Comparison of ENCODE assay signal across 8 mouse cellular contexts in genomic region chr7:49758934-49759571, GRCm38 (mm10). TPM values are rescaled to one million over a fixed set of nuclear protein-coding genes. Genes with fewer than 3 reads are reported as not detected.
A peak's percentile ranks its signal among the peaks of the same experiment; 100 is the strongest.
DNase-seq lines count a peak whose midpoint lies in the region; ATAC-seq lines count a peak whose summit lies in the region.

TSS of gene Htatip2 (plus strand) at chr7:49759115.

- intact Hi-C loops in left cerebral cortex, postnatal 14 days (cut with DNase I), result loop anchor here (10.0 kb wide), 2 partner anchors 294 to 1676 kb away; no protein-coding TSS in a partner anchor

- no peaks in the 10 kb centered on the region; the same call in 1 of the 2 replicates for H3K27me3 ChIP-seq in embryonic facial prominence, embryonic 11.5 days (ENCODE audit: control insufficient read depth, insufficient read depth, low read length)
- peaks cover 8% of the 10 kb centered on the region for H3K27me3 ChIP-seq in liver, embryonic 13.5 days

- peak within 1 kb of the TSS; percentile 60 for H3K9ac ChIP-seq in embryonic facial prominence, embryonic 11.5 days (replicated peaks; ENCODE audit: low read length)
- peak within 1 kb of the TSS; percentile 94 for H3K9ac ChIP-seq in liver, embryonic 13.5 days

- H3K27ac ChIP-seq in embryonic facial prominence, embryonic 11.5 days (replicated peaks; ENCODE audit: low read depth, low read length), result no peak within 1 kb of the TSS
- H3K27ac ChIP-seq in liver, embryonic 13.5 days, result peak within 1 kb of the TSS; percentile 97

- no peaks in the 10 kb centered on the region for H3K4me1 ChIP-seq in embryonic facial prominence, embryonic 11.5 days (ENCODE audit: control insufficient read depth, insufficient read depth, low read length)
- H3K4me1 ChIP-seq in liver, embryonic 13.5 days (replicated peaks), result peaks cover 64% of the 10 kb centered on the region

- H3K36me3 ChIP-seq in embryonic facial prominence, embryonic 11.5 days (replicated peaks; ENCODE audit: control insufficient read depth, insufficient read depth, low read depth, low read length), result no peaks in the 10 kb centered on the region
- H3K36me3 ChIP-seq in liver, embryonic 13.5 days, result peaks cover 14% of the 10 kb centered on the region

- peak within 1 kb of the TSS; percentile 88 for H3K4me2 ChIP-seq in embryonic facial prominence, embryonic 11.5 days (ENCODE audit: low read depth, low read length)
- H3K4me2 ChIP-seq in liver, embryonic 13.5 days, result peak within 1 kb of the TSS; percentile 88

- peak; percentile 72 for ATAC-seq in embryonic facial prominence, embryonic 11.5 days (replicated peaks; ENCODE audit: insufficient number of reproducible peaks, low FRiP score, low TSS enrichment, low read depth)
- peak; percentile 90 for ATAC-seq in liver, embryonic 13.5 days (ENCODE audit: low read depth)

- DNase-seq in left cerebral cortex, adult 8-10 months (ENCODE audit: low spot score in 2 of 2), result peak in 1 of 2 experiments; percentile 58
- DNase-seq in left cerebral cortex, postnatal 14 days (ENCODE audit: low spot score in 2 of 2), result no peak
- DNase-seq in embryonic facial prominence, embryonic 11.5 days (ENCODE audit: low spot score), result peak; percentile 42
- DNase-seq in heart, adult 8-10 months (ENCODE audit: low spot score), result peak; percentile 47
- peak; percentile 67 for DNase-seq in kidney, adult 18-20 months
- DNase-seq in liver, embryonic 13.5 days, result peak; percentile 77
- peak; percentile 46 to 48 for DNase-seq in natural killer cell, adult 2 months (ENCODE audit: low spot score in 2 of 2)
- peak; percentile 63 to 64 for DNase-seq in thymus, adult 18-20 months

- peak within 1 kb of the TSS; percentile 54 for H3K4me3 ChIP-seq in embryonic facial prominence, embryonic 11.5 days (ENCODE audit: low read depth, low read length)
- H3K4me3 ChIP-seq in liver, embryonic 13.5 days (replicated peaks), result peak within 1 kb of the TSS; percentile 90

- H3K9me3 ChIP-seq in embryonic facial prominence, embryonic 11.5 days (replicated peaks; ENCODE audit: control insufficient read depth, low read length), result no peaks in the 10 kb centered on the region
- H3K9me3 ChIP-seq in liver, embryonic 13.5 days (replicated peaks), result no peaks in the 10 kb centered on the region

- WGBS in embryonic facial prominence, embryonic 11.5 days, result 1% methylated on average over 35 of the region's 42 CpGs
- under 1% methylated on average over 32 of the region's 42 CpGs for WGBS in liver, embryonic 13.5 days (ENCODE audit: insufficient replicate concordance)

RNA-seq across cellular contexts. Expression of gene Htatip2, which starts in this region (rescaled TPM):
- 10 to 100 TPM; 15.7 to 19.3 (median 16.5) TPM for total RNA-seq in left cerebral cortex, adult 8-10 months (2022)
- total RNA-seq in left cerebral cortex, postnatal 14 days (2021), result 1 to 10 TPM; 8.5 to 8.9 TPM
- polyA plus RNA-seq in embryonic facial prominence, embryonic 11.5 days (2014; fragmentation: Nextera tagmentation; extraction: Ambion mirVana), result 4.4 and 5.6 TPM in 2 replicates
- total RNA-seq in heart, adult 8-10 months (2022), result 10 to 100 TPM; 20.8 to 28.2 (median 24.6) TPM
- polyA plus RNA-seq in liver, embryonic 13.5 days (2015; fragmentation: Nextera tagmentation; extraction: Ambion mirVana), result 39.0 and 40.6 TPM in 2 replicates

Comparison
In these comparisons a context has a peak if more than half of its experiments do, and no peak if none do; other contexts are left out.
1. DNase-seq: peak in embryonic facial prominence, embryonic 11.5 days (single experiment), heart, adult 8-10 months (single experiment), kidney, adult 18-20 months (single experiment), liver, embryonic 13.5 days (single experiment), natural killer cell, adult 2 months (2 of 2) and thymus, adult 18-20 months (2 of 2); none in left cerebral cortex, postnatal 14 days (0 of 2).